Mouse (Mus musculus): ENCODE results near the gene Teddm3.
"Not testable (repeated sequence)": the region's sequence is repeated elsewhere in the genome, so short reads cannot be mapped to it uniquely, and the experiment has no call there.

GRCm38 (mm10) chr16:21148451-21148850 lies 5.3 kb downstream of the Teddm3 start:
- TF ChIP-seq CTCF (IDR thresholded peaks at IDR 0.05; ENCODE audit: control insufficient read depth, insufficient read depth, low read length); POLR2A (IDR thresholded peaks at IDR 0.05; ENCODE audit: borderline replicate concordance, control insufficient read depth, low read depth, low read length): not testable (repeated sequence)
